Mouse (Mus musculus) kidney, postnatal 0 days (tissue): ENCODE measurements around the gene Adgrg6. TPM values are rescaled to one million over a fixed set of nuclear protein-coding genes. Genes with fewer than 3 reads are reported as not detected.

Experiments
- ATAC-seq: fragments of 200-750 bp; cut with Nextera tagmentation; replicated peaks from 2 replicates; pipeline ENCODE4 v1.8.0; 2017; ENCODE audit warnings: low read depth, moderate number of reproducible peaks, moderate TSS enrichment, moderate library complexity; ENCODE audit not compliant: low FRiP score
- DNase-seq: peaks from one replicate; pipeline ENCODE4 v3.0.0-alpha.2; 2016; ENCODE audit warnings: low spot score
- H3K27ac ChIP-seq: fragments of 300-500 bp; sonication (generic); 2 replicates; pipeline ENCODE4 v1.5.1; 2014; ENCODE audit warnings: mild to moderate bottlenecking
- H3K27me3 ChIP-seq: fragments of 300-500 bp; sonication (generic); 2 replicates; pipeline ENCODE4 v1.6.1; 2014; ENCODE audit warnings: low read length, mixed read lengths; ENCODE audit not compliant: insufficient read depth
- H3K36me3 ChIP-seq: fragments of 300-500 bp; sonication (generic); 2 replicates; pipeline ENCODE4 v1.6.1; 2014; ENCODE audit warnings: low read length, mixed read lengths; ENCODE audit not compliant: insufficient read depth
- H3K4me1 ChIP-seq: fragments of 300-500 bp; sonication (generic); replicated peaks from 2 replicates; pipeline ENCODE4 v1.6.1; 2014; ENCODE audit warnings: antibody characterized with exemption, low read length, mixed read lengths; ENCODE audit not compliant: insufficient read depth
- H3K4me2 ChIP-seq: fragments of 300-500 bp; sonication (generic); 2 replicates; pipeline ENCODE4 v1.6.1; 2014; ENCODE audit warnings: mild to moderate bottlenecking, low read length, moderate library complexity, mixed read lengths
- H3K4me3 ChIP-seq: fragments of 300-500 bp; sonication (generic); replicated peaks from 2 replicates; pipeline ENCODE4 v1.5.1; 2014; ENCODE audit warnings: low read depth, low read length
- H3K9ac ChIP-seq: fragments of 300-500 bp; sonication (generic); 2 replicates; pipeline ENCODE4 v1.6.1; 2014; ENCODE audit warnings: low read depth, low read length
- H3K9me3 ChIP-seq: fragments of 300-500 bp; sonication (generic); replicated peaks from 2 replicates; pipeline ENCODE4 v1.6.1; 2016; ENCODE audit warnings: low read length, inconsistent platforms, mixed read lengths
- CTCF ChIP-seq: IDR thresholded peaks from 2 replicates; pipeline ENCODE4 v1.5.1; 2016; ENCODE audit warnings: antibody characterized with exemption, low read depth, mild to moderate bottlenecking, moderate library complexity
- WGBS: fragments of 180-500 bp; shearing (Covaris S2); extraction: QIAGEN DNeasy Blood & Tissue Kit; methylation state at CpG from one replicate; pipeline ENCODE4 v1.1.7; 2014; 5-methylcytosine and 5-hydroxymethylcytosine counted together
- polyA plus RNA-seq: library from polyadenylated mRNA; unstranded; fragments of >200 nt; fragmentation: Nextera tagmentation; extraction: Ambion mirVana; gene quantifications from 2 replicates; pipeline ENCODE4 v1.2.1, GENCODE M21; 2015

The Adgrg6 gene
- polyA plus RNA-seq, 1 experiment from 2014 or later: 3.8 TPM

GRCm38 (mm10) chr10:14511157-14511556, 34.3 kb downstream of the Adgrg6 start:
- H3K9me3 ChIP-seq: no peaks in the 10 kb centered on the region
- H3K27ac ChIP-seq: no peak overlapping the region
- H3K4me1 ChIP-seq: no peaks in the 10 kb centered on the region
- no peak overlapping the region for H3K4me2 ChIP-seq
- WGBS: 60% methylated on average over 3 of the region's 3 CpGs
- H3K9ac ChIP-seq: no peak overlapping the region
- no peak overlapping the region for H3K4me3 ChIP-seq
- no peak for ATAC-seq
- TF ChIP-seq CTCF: no peak
- H3K27me3 ChIP-seq: no peaks in the 10 kb centered on the region
- H3K36me3 ChIP-seq: no peaks in the 10 kb centered on the region
- no peak for DNase-seq

GRCm38 (mm10) chr10:14495658-14496057, 49.8 kb downstream of the Adgrg6 start:
- H3K4me2 ChIP-seq: no peak overlapping the region
- no peaks in the 10 kb centered on the region for H3K27me3 ChIP-seq
- ATAC-seq (no peak), DNase-seq (no peak)
- no peaks in the 10 kb centered on the region for H3K9me3 ChIP-seq
- TF ChIP-seq CTCF: no peak
- no peak overlapping the region for H3K4me3 ChIP-seq
- no peak overlapping the region for H3K9ac ChIP-seq
- H3K36me3 ChIP-seq: no peaks in the 10 kb centered on the region
- H3K27ac ChIP-seq: no peak overlapping the region
- H3K4me1 ChIP-seq: no peaks in the 10 kb centered on the region

GRCm38 (mm10) chr10:14495204-14495603, 50.3 kb downstream of the Adgrg6 start:
- no peak overlapping the region for H3K4me2 ChIP-seq
- no peak for ATAC-seq

GRCm38 (mm10) chr10:14491838-14492237, 53.6 kb downstream of the Adgrg6 start:
- H3K9me3 ChIP-seq: no peaks in the 10 kb centered on the region
- no peaks in the 10 kb centered on the region for H3K4me1 ChIP-seq
- H3K4me3 ChIP-seq: no peak overlapping the region
- DNase-seq (no peak), ATAC-seq (no peak)
- WGBS: 67% methylated on average over 4 of the region's 4 CpGs
- H3K27me3 ChIP-seq: no peaks in the 10 kb centered on the region
- no peak overlapping the region for H3K9ac ChIP-seq
- no peak overlapping the region for H3K27ac ChIP-seq
- no peak overlapping the region for H3K4me2 ChIP-seq
- H3K36me3 ChIP-seq: no peaks in the 10 kb centered on the region
- no peak for TF ChIP-seq CTCF

More at GRCm38 (mm10) chr10:14495204-14495603, 50.3 kb downstream of the Adgrg6 start:
- no peak for DNase-seq
- no peaks in the 10 kb centered on the region for H3K9me3 ChIP-seq
- no peak for TF ChIP-seq CTCF
- H3K27ac ChIP-seq: no peak overlapping the region
- H3K4me3 ChIP-seq: no peak overlapping the region
- H3K27me3 ChIP-seq: no peaks in the 10 kb centered on the region
- H3K36me3 ChIP-seq: no peaks in the 10 kb centered on the region
- no peaks in the 10 kb centered on the region for H3K4me1 ChIP-seq
- no peak overlapping the region for H3K9ac ChIP-seq

GRCm38 (mm10) chr10:14483257-14483656, 62.2 kb downstream of the Adgrg6 start:
- WGBS: 70% methylated on average over 5 of the region's 5 CpGs
- H3K4me1 ChIP-seq: no peaks in the 10 kb centered on the region
- no peak overlapping the region for H3K4me3 ChIP-seq
- H3K9me3 ChIP-seq: no peaks in the 10 kb centered on the region
- no peaks in the 10 kb centered on the region for H3K27me3 ChIP-seq
- no peak overlapping the region for H3K27ac ChIP-seq
- H3K4me2 ChIP-seq: no peak overlapping the region
- H3K9ac ChIP-seq: no peak overlapping the region
- DNase-seq: no peak
- no peaks in the 10 kb centered on the region for H3K36me3 ChIP-seq
- ATAC-seq: no peak
- no peak for TF ChIP-seq CTCF

- 65% methylated on average over 5 of the region's 5 CpGs for WGBS
- no peaks in the 10 kb centered on the region for H3K27me3 ChIP-seq
- no peaks in the 10 kb centered on the region for H3K36me3 ChIP-seq
- no peak overlapping the region for H3K27ac ChIP-seq
- no peak overlapping the region for H3K9ac ChIP-seq
- H3K4me1 ChIP-seq: no peaks in the 10 kb centered on the region
- H3K4me2 ChIP-seq: no peak overlapping the region
- no peak for DNase-seq
- ATAC-seq: no peak
- no peak overlapping the region for H3K4me3 ChIP-seq
- no peaks in the 10 kb centered on the region for H3K9me3 ChIP-seq
- TF ChIP-seq CTCF: no peak
Measured at GRCm38 (mm10) chr10:14482483-14482882, 63.0 kb downstream of the Adgrg6 start.

- WGBS: 52% methylated on average over 5 of the region's 5 CpGs
- no peak for ATAC-seq
Measured at GRCm38 (mm10) chr10:14480928-14481327, 64.5 kb downstream of the Adgrg6 start.

More at GRCm38 (mm10) chr10:14480928-14481327, 64.5 kb downstream of the Adgrg6 start:
- Histone ChIP-seq H3K9me3 (no peaks in the 10 kb centered on the region), H3K27me3 (no peaks in the 10 kb centered on the region), H3K9ac (no peak overlapping the region), H3K4me1 (no peaks in the 10 kb centered on the region), H3K36me3 (no peaks in the 10 kb centered on the region), H3K4me3 (no peak overlapping the region), H3K27ac (no peak overlapping the region), H3K4me2 (no peak overlapping the region)
- DNase-seq: no peak
- TF ChIP-seq CTCF: no peak
